Mouse (Mus musculus) embryonic facial prominence, embryonic 11.5 days (tissue): ENCODE data around the gene Dscaml1. TPM values are rescaled to one million over a fixed set of nuclear protein-coding genes. Genes with fewer than 3 reads are reported as not detected.
"Not testable (repeated sequence)": the region's sequence is repeated elsewhere in the genome, so short reads cannot be mapped to it uniquely, and the experiment has no call there.

Source experiments
- ATAC-seq: fragments of 200-750 bp; cut with Nextera tagmentation; replicated peaks from 2 replicates; pipeline ENCODE4 v1.8.0; 2017; ENCODE audit warnings: low read depth; ENCODE audit not compliant: insufficient number of reproducible peaks, low FRiP score, low TSS enrichment
- DNase-seq: peaks from one replicate; pipeline ENCODE4 v3.0.0-alpha.2; 2015; ENCODE audit warnings: low spot score
- H3K27ac ChIP-seq: fragments of 300-500 bp; sonication (generic); replicated peaks from 2 replicates; pipeline ENCODE4 v1.5.1; 2014; ENCODE audit warnings: mild to moderate bottlenecking, low read depth, low read length, control low read depth
- H3K27me3 ChIP-seq: fragments of 300-500 bp; sonication (generic); 2 replicates; pipeline ENCODE4 v1.6.1; 2014; ENCODE audit warnings: mild to moderate bottlenecking, low read length, moderate library complexity, mixed read lengths; ENCODE audit not compliant: control insufficient read depth, insufficient read depth
- H3K36me3 ChIP-seq: fragments of 300-500 bp; sonication (generic); replicated peaks from 2 replicates; pipeline ENCODE4 v1.6.1; 2014; ENCODE audit warnings: low read depth, mild to moderate bottlenecking, low read length, moderate library complexity, mixed read lengths; ENCODE audit not compliant: control insufficient read depth, insufficient read depth
- H3K4me1 ChIP-seq: fragments of 300-500 bp; sonication (generic); 2 replicates; pipeline ENCODE4 v1.6.1; 2014; ENCODE audit warnings: low read length, mixed read lengths; ENCODE audit not compliant: control insufficient read depth, insufficient read depth
- H3K4me2 ChIP-seq: fragments of 300-500 bp; sonication (generic); 2 replicates; pipeline ENCODE4 v1.6.1; 2014; ENCODE audit warnings: low read depth, mild to moderate bottlenecking, control low read depth, low read length, moderate library complexity
- H3K4me3 ChIP-seq: fragments of 300-500 bp; sonication (generic); 2 replicates; pipeline ENCODE4 v1.5.1; 2014; ENCODE audit warnings: low read depth, low read length, control low read depth
- H3K9ac ChIP-seq: fragments of 300-500 bp; sonication (generic); replicated peaks from 2 replicates; pipeline ENCODE4 v1.6.1; 2014; ENCODE audit warnings: mild to moderate bottlenecking, control low read depth, low read length
- H3K9me3 ChIP-seq: fragments of 300-500 bp; sonication (generic); replicated peaks from 2 replicates; pipeline ENCODE4 v1.6.1; 2016; ENCODE audit warnings: mild to moderate bottlenecking, low read length, inconsistent platforms, mixed read lengths; ENCODE audit not compliant: control insufficient read depth
- WGBS: fragments of 180-500 bp; shearing (Covaris S2); extraction: QIAGEN DNeasy Blood & Tissue Kit; methylation state at CpG from one replicate; pipeline ENCODE4 v1.1.7; 2014; 5-methylcytosine and 5-hydroxymethylcytosine counted together
- polyA plus RNA-seq: library from polyadenylated mRNA; unstranded; fragments of >200 nt; fragmentation: Nextera tagmentation; extraction: Ambion mirVana; gene quantifications from 2 replicates; pipeline ENCODE4 v1.2.1, GENCODE M21; 2014

Gene Dscaml1
- polyA plus RNA-seq, 1 experiment from 2014 or later, result 0.76 TPM

- not testable (repeated sequence) for H3K4me1 ChIP-seq, H3K4me3 ChIP-seq, H3K4me2 ChIP-seq, H3K27ac ChIP-seq, H3K9me3 ChIP-seq, H3K9ac ChIP-seq, H3K27me3 ChIP-seq, H3K36me3 ChIP-seq, DNase-seq, ATAC-seq
- 86% methylated on average over 3 of the region's 3 CpGs for WGBS
These were observed 349.7 kb downstream of the Dscaml1 start for GRCm38 (mm10) chr9:45776176-45776575.

- Histone ChIP-seq H3K4me1 (no peaks in the 10 kb centered on the region), H3K27ac (no peak overlapping the region), H3K9me3 (no peaks in the 10 kb centered on the region), H3K9ac (no peak overlapping the region), H3K4me3 (no peak overlapping the region), H3K4me2 (no peak overlapping the region), H3K27me3 (no peaks in the 10 kb centered on the region), H3K36me3 (no peaks in the 10 kb centered on the region; the same call in 1 of the 2 replicates)
- no peak for DNase-seq
- 66% methylated on average over 6 of the region's 6 CpGs for WGBS
- ATAC-seq, result no peak
These were observed 352.8 kb downstream of the Dscaml1 start for GRCm38 (mm10) chr9:45779201-45779600.

- ATAC-seq (no peak), DNase-seq (no peak)
- no peak overlapping the region for H3K9ac ChIP-seq
- H3K4me1 ChIP-seq, result no peaks in the 10 kb centered on the region
- WGBS, result 85% methylated on average over 12 of the region's 12 CpGs
- no peak overlapping the region for H3K4me2 ChIP-seq
- H3K9me3 ChIP-seq, result no peaks in the 10 kb centered on the region
- H3K27ac ChIP-seq, result no peak overlapping the region
- no peaks in the 10 kb centered on the region for H3K36me3 ChIP-seq
- no peak overlapping the region for H3K4me3 ChIP-seq
- H3K27me3 ChIP-seq, result no peaks in the 10 kb centered on the region
These were observed 357.0 kb downstream of the Dscaml1 start for GRCm38 (mm10) chr9:45783249-45784069.

GRCm38 (mm10) chr9:45787071-45787470 lies 360.6 kb downstream of the Dscaml1 start:
- Histone ChIP-seq H3K9me3 (no peaks in the 10 kb centered on the region), H3K27ac (no peak overlapping the region), H3K4me3 (no peak overlapping the region), H3K4me2 (no peak overlapping the region), H3K36me3 (no peaks in the 10 kb centered on the region), H3K9ac (no peak overlapping the region), H3K4me1 (no peaks in the 10 kb centered on the region), H3K27me3 (no peaks in the 10 kb centered on the region)
- 93% methylated on average over 8 of the region's 8 CpGs for WGBS
- ATAC-seq (no peak), DNase-seq (no peak)

GRCm38 (mm10) chr9:45787547-45787946 lies 361.1 kb downstream of the Dscaml1 start:
- Histone ChIP-seq H3K9ac (no peak overlapping the region), H3K4me2 (no peak overlapping the region), H3K9me3 (no peaks in the 10 kb centered on the region), H3K27me3 (no peaks in the 10 kb centered on the region), H3K4me1 (no peaks in the 10 kb centered on the region), H3K27ac (no peak overlapping the region), H3K4me3 (no peak overlapping the region), H3K36me3 (no peaks in the 10 kb centered on the region)
- ATAC-seq, result no peak
- no peak for DNase-seq
- 93% methylated on average over 6 of the region's 6 CpGs for WGBS

GRCm38 (mm10) chr9:45788405-45788804 lies 362.0 kb downstream of the Dscaml1 start:
- H3K4me3 ChIP-seq, result no peak overlapping the region
- no peak for ATAC-seq
- no peaks in the 10 kb centered on the region for H3K36me3 ChIP-seq
- 47% methylated on average over 5 of the region's 5 CpGs for WGBS
- H3K27me3 ChIP-seq, result no peaks in the 10 kb centered on the region
- no peak overlapping the region for H3K4me2 ChIP-seq
- no peaks in the 10 kb centered on the region for H3K9me3 ChIP-seq
- H3K4me1 ChIP-seq, result no peaks in the 10 kb centered on the region
- no peak for DNase-seq
- H3K9ac ChIP-seq, result no peak overlapping the region
- no peak overlapping the region for H3K27ac ChIP-seq

- Histone ChIP-seq H3K9me3 (no peaks in the 10 kb centered on the region), H3K9ac (no peak overlapping the region), H3K27ac (no peak overlapping the region), H3K4me2 (no peak overlapping the region), H3K4me3 (no peak overlapping the region), H3K36me3 (no peaks in the 10 kb centered on the region), H3K27me3 (no peaks in the 10 kb centered on the region), H3K4me1 (no peaks in the 10 kb centered on the region)
- ATAC-seq, result no peak
- 79% methylated on average over 8 of the region's 8 CpGs for WGBS
- DNase-seq, result no peak
These were observed 365.2 kb downstream of the Dscaml1 start for GRCm38 (mm10) chr9:45791456-45792142.

- Histone ChIP-seq H3K9me3 (no peaks in the 10 kb centered on the region), H3K4me3 (no peak overlapping the region), H3K4me2 (no peak overlapping the region), H3K27ac (no peak overlapping the region), H3K4me1 (no peaks in the 10 kb centered on the region), H3K36me3 (no peaks in the 10 kb centered on the region), H3K9ac (no peak overlapping the region), H3K27me3 (no peaks in the 10 kb centered on the region)
- DNase-seq (no peak), ATAC-seq (no peak)
- 96% methylated on average over 1 of the region's 1 CpGs for WGBS
These were observed 365.8 kb downstream of the Dscaml1 start for GRCm38 (mm10) chr9:45792235-45792634.
